Mouse (Mus musculus): ENCODE results near the gene Slc36a4.

Gene Slc36a4

DNA sequence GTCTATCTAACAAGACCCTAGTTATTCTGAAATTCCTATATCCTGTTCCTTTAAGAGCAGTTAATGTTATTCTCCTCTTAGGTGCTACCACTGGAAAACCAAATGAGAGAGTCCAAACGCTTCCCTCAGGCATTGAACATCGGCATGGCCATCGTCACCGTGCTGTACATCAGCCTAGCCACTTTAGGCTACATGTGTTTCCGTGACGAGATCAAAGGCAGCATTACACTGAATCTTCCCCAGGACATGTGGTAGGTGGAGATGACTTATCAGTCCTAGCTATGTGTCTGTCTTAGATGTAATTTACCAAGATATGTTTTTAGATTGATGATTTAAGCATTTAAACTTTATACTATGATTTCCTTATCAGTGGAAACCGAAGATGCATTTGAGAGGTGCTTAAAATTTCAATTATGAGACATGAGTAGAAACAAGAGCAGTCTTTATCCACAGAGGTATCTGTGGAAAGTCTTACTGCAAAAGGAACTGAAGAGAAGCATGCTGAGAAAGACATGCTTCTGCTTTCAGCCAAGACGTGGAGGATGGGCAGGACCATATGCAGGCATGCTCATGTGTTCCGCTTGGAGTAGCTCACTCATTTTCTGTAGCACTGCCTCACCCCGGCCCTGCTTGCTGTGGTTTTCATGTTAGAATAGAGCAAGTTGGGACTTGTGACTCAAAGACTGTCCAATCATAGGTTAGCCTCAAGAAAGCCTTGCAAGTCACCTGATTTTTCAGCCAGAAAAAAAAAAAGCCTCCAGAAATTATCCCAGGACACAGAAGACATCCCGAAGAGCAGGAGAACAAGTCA is 24.7 kb downstream of the Slc36a4 start:
- H3K4me1 ChIP-seq (replicated peaks; ENCODE audit: low read depth, low read length), result no peaks in the 10 kb centered on the region
- H3K9me3 ChIP-seq (ENCODE audit: low read length), result no peaks in the 10 kb centered on the region
- no peak for TF ChIP-seq POU5F1 (IDR thresholded peaks at IDR 0.05; ENCODE audit: borderline replicate concordance, low read length)
- no peak for TF ChIP-seq CTCF (conservative IDR thresholded peaks at IDR 0.05; ENCODE audit: low read length)
- no peak for TF ChIP-seq NANOG (IDR thresholded peaks at IDR 0.05; ENCODE audit: borderline replicate concordance, low read length)
- H3K36me3 ChIP-seq (ENCODE audit: insufficient read depth, low read length), result no peaks in the 10 kb centered on the region
- no peak overlapping the region for H3K4me3 ChIP-seq (replicated peaks; ENCODE audit: low read length)
- H3K27me3 ChIP-seq (ENCODE audit: insufficient read depth, low read length), result no peaks in the 10 kb centered on the region

DNA sequence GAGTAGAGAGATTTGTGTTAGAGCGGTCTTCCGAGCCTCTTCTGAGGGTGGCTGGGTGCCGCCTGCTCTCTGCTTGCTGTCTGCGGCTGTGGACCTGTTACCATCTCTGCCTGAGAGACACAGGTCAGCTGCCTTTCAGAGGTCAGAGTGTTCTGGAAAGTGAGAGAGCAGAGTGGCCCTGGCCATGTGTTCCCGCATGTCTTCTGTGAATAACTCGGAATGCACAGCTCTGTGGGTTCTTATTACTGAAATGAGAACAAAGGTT is 25.3 kb downstream of the Slc36a4 start:
- H3K4me1 ChIP-seq (replicated peaks; ENCODE audit: low read depth, low read length), result no peaks in the 10 kb centered on the region
- no peak overlapping the region for H3K4me3 ChIP-seq (replicated peaks; ENCODE audit: low read length)
- H3K27me3 ChIP-seq (ENCODE audit: insufficient read depth, low read length), result no peaks in the 10 kb centered on the region
- no peaks in the 10 kb centered on the region for H3K36me3 ChIP-seq (ENCODE audit: insufficient read depth, low read length)
- TF ChIP-seq NANOG (IDR thresholded peaks at IDR 0.05; ENCODE audit: borderline replicate concordance, low read length), result no peak
- TF ChIP-seq CTCF (conservative IDR thresholded peaks at IDR 0.05; ENCODE audit: low read length), result no peak
- no peak for TF ChIP-seq POU5F1 (IDR thresholded peaks at IDR 0.05; ENCODE audit: borderline replicate concordance, low read length)
- H3K9me3 ChIP-seq (ENCODE audit: low read length), result no peaks in the 10 kb centered on the region

DNA sequence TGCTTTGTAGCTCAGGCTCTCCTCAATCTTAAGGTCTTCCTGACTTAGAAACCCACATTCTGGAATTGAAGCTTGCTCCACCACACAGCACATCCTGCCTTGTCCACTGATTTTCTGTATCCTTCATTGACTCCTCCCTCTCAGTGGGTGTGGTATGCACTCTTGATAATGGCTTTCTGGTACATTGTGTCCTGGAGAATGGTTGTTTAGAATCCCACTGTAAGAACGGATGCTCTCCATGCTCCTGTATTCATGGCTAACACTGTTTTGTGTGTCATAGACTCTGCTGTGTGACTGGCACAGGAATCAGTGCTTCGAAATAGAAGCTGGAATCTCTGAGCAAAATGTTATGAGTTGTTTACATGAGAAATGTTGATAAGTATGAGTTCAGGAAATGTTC is 28.0 kb downstream of the Slc36a4 start:
- no peak for TF ChIP-seq CTCF (conservative IDR thresholded peaks at IDR 0.05; ENCODE audit: low read length)
- Histone ChIP-seq H3K27me3 (ENCODE audit: insufficient read depth, low read length) (no peaks in the 10 kb centered on the region), H3K4me1 (replicated peaks; ENCODE audit: low read depth, low read length) (no peaks in the 10 kb centered on the region), H3K4me3 (replicated peaks; ENCODE audit: low read length) (no peak overlapping the region), H3K36me3 (ENCODE audit: insufficient read depth, low read length) (no peaks in the 10 kb centered on the region), H3K9me3 (ENCODE audit: low read length) (no peaks in the 10 kb centered on the region)

DNA sequence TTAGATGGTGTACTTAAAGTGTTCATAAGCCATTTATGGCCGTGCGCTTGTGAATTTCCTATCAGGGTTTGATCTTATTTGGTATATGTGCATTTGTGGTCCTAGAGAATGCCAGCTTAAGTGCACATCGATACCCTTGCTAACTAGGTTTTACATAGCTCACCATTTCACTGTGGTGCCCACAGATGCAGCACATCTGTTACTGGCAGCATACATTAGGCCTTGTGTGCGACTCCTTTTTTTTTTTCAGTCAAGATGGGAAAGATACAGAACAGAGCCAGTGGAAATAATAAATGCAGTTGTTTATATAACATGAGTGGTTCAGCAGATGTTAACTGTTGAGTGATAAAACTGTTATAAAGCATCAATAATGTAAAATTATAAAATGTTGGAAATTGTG is 31.9 kb downstream of the Slc36a4 start:
- H3K9me3 ChIP-seq (ENCODE audit: low read length), result no peaks in the 10 kb centered on the region
- no peak overlapping the region for H3K4me3 ChIP-seq (replicated peaks; ENCODE audit: low read length)
- no peaks in the 10 kb centered on the region for H3K27me3 ChIP-seq (ENCODE audit: insufficient read depth, low read length)
- TF ChIP-seq CTCF (conservative IDR thresholded peaks at IDR 0.05; ENCODE audit: low read length) (no peak), POU5F1 (IDR thresholded peaks at IDR 0.05; ENCODE audit: borderline replicate concordance, low read length) (no peak), NANOG (IDR thresholded peaks at IDR 0.05; ENCODE audit: borderline replicate concordance, low read length) (no peak)
- H3K4me1 ChIP-seq (replicated peaks; ENCODE audit: low read depth, low read length), result no peaks in the 10 kb centered on the region
- no peaks in the 10 kb centered on the region for H3K36me3 ChIP-seq (ENCODE audit: insufficient read depth, low read length)

DNA sequence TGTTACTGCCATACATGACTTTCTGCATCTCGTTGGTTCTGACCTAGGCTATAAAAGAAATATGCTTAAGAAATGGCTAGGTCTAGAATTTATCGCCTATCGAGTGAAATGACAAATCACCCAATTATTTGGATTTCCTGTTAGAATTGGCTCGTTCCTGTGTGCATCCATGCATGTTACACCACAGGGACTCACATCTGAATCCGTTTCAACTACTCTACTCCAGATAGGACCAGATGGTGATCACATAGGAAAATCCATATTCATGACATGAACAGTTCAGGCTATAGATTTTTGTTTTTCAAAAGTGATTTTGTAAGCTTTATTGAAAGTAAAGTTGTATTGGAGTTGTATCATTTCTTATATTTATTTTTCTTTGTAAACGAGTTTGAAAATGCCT is 32.4 kb downstream of the Slc36a4 start:
- TF ChIP-seq POU5F1 (IDR thresholded peaks at IDR 0.05; ENCODE audit: borderline replicate concordance, low read length) (no peak), CTCF (conservative IDR thresholded peaks at IDR 0.05; ENCODE audit: low read length) (no peak), NANOG (IDR thresholded peaks at IDR 0.05; ENCODE audit: borderline replicate concordance, low read length) (no peak)
- no peaks in the 10 kb centered on the region for H3K9me3 ChIP-seq (ENCODE audit: low read length)
- H3K4me1 ChIP-seq (replicated peaks; ENCODE audit: low read depth, low read length), result no peaks in the 10 kb centered on the region
- no peaks in the 10 kb centered on the region for H3K36me3 ChIP-seq (ENCODE audit: insufficient read depth, low read length)
- no peaks in the 10 kb centered on the region for H3K27me3 ChIP-seq (ENCODE audit: insufficient read depth, low read length)
- no peak overlapping the region for H3K4me3 ChIP-seq (replicated peaks; ENCODE audit: low read length)

DNA sequence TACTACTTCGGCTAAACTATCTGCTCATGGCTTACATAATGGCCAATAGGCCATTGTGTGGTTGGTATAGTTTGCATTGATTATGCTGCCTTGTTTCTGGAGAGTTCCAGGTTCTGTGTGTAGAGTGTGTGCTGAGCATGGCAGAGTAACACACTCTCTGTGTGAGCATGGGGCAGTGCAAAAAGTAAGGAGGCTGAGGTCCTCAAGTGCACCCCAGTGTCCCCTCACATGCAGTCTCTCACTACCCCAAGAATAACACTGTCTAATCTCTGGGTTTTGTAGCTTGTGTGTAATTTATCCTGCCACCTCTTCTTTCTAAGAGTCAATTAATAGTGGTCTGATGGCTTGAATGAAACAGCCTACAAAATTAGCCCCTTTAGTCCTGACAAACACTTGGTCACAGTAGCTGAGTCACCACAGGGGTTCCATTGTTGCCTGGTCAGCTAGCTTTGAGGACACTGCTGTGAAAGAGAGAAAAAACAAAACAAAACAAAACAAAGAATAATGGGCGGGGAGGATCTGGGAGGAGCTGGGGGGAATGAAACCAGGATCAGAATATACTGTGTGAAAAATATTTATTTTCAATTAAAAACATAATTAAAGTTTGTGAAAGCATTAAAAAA is 36.6 kb downstream of the Slc36a4 start:
- Histone ChIP-seq H3K27me3 (ENCODE audit: insufficient read depth, low read length) (no peaks in the 10 kb centered on the region), H3K9me3 (ENCODE audit: low read length) (no peaks in the 10 kb centered on the region), H3K36me3 (ENCODE audit: insufficient read depth, low read length) (no peaks in the 10 kb centered on the region), H3K4me3 (replicated peaks; ENCODE audit: low read length) (no peak overlapping the region), H3K4me1 (replicated peaks; ENCODE audit: low read depth, low read length) (no peaks in the 10 kb centered on the region)
- no peak for TF ChIP-seq NANOG (IDR thresholded peaks at IDR 0.05; ENCODE audit: borderline replicate concordance, low read length)
- no peak for TF ChIP-seq CTCF (conservative IDR thresholded peaks at IDR 0.05; ENCODE audit: low read length)
- TF ChIP-seq POU5F1 (IDR thresholded peaks at IDR 0.05; ENCODE audit: borderline replicate concordance, low read length), result no peak

DNA sequence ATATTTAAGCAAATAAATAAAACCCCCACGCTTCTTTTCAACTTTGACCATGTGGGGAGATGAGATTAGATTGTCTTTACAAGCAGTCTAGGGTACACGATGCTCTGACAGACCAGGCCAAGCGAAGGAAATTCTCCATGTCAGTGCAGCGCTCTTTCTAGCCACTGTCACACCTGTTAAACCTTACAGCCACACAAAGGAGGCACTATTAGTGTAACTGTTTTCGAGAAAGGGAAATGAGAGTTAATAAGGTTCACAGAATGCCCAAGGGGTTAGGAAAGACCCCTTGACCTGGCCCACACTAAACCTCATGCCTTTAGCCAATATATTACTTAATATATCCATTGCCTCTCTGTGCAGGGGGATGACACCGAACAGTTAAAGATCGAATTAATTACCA is 37.1 kb downstream of the Slc36a4 start:
- Histone ChIP-seq H3K4me3 (replicated peaks; ENCODE audit: low read length) (no peak overlapping the region), H3K36me3 (ENCODE audit: insufficient read depth, low read length) (no peaks in the 10 kb centered on the region), H3K27me3 (ENCODE audit: insufficient read depth, low read length) (no peaks in the 10 kb centered on the region), H3K4me1 (replicated peaks; ENCODE audit: low read depth, low read length) (no peaks in the 10 kb centered on the region), H3K9me3 (ENCODE audit: low read length) (no peaks in the 10 kb centered on the region)
- TF ChIP-seq POU5F1 (IDR thresholded peaks at IDR 0.05; ENCODE audit: borderline replicate concordance, low read length), result no peak
- TF ChIP-seq CTCF (conservative IDR thresholded peaks at IDR 0.05; ENCODE audit: low read length), result no peak
- no peak for TF ChIP-seq NANOG (IDR thresholded peaks at IDR 0.05; ENCODE audit: borderline replicate concordance, low read length)

DNA sequence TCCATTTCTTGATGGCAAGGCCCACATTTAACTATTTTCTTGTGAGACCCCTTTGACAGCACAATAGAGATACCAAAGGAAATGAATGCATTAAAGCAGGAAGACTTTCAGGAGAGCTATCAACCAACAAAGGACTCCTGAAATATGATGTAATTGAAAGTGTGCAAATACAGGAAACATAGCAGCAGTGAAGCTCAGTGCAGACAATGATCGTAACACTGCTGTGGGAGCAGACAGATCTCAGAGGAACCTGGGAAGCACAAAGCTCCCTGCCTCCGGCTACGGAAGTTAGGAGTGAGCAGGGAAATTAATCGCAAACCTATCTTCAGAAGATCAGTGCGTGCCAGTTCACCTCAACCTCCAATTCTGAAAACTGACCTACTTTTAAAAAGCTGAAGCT is 38.8 kb downstream of the Slc36a4 start:
- Histone ChIP-seq H3K4me3 (replicated peaks; ENCODE audit: low read length) (no peak overlapping the region), H3K9me3 (ENCODE audit: low read length) (no peaks in the 10 kb centered on the region), H3K27me3 (ENCODE audit: insufficient read depth, low read length) (no peaks in the 10 kb centered on the region), H3K4me1 (replicated peaks; ENCODE audit: low read depth, low read length) (no peaks in the 10 kb centered on the region), H3K36me3 (ENCODE audit: insufficient read depth, low read length) (no peaks in the 10 kb centered on the region)
- no peak for TF ChIP-seq CTCF (conservative IDR thresholded peaks at IDR 0.05; ENCODE audit: low read length)
- no peak for TF ChIP-seq POU5F1 (IDR thresholded peaks at IDR 0.05; ENCODE audit: borderline replicate concordance, low read length)
- no peak for TF ChIP-seq NANOG (IDR thresholded peaks at IDR 0.05; ENCODE audit: borderline replicate concordance, low read length)

DNA sequence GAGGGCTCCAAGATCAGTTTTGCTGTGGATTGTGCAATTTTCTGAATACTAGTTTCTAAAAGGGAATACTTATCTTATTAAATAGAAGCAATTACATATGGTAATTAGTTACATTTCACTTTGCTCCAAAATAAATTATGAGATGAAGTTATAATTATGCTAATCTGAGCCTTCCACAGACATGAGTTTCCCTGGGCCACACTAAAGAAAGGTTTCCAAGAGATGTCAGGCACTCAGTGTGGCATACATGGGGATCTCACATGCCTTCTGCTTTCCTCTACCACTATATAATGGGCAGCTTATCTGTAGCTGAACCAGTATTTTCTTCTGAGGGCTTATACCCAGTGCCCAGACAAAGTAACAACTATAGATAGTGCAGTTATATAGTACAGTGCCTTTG is 49.8 kb downstream of the Slc36a4 start:
- no peaks in the 10 kb centered on the region for H3K4me1 ChIP-seq (replicated peaks; ENCODE audit: low read depth, low read length)
- H3K9me3 ChIP-seq (ENCODE audit: low read length), result no peaks in the 10 kb centered on the region
- H3K27me3 ChIP-seq (ENCODE audit: insufficient read depth, low read length), result no peaks in the 10 kb centered on the region
- no peak overlapping the region for H3K4me3 ChIP-seq (replicated peaks; ENCODE audit: low read length)
- no peaks in the 10 kb centered on the region for H3K36me3 ChIP-seq (ENCODE audit: insufficient read depth, low read length)
- TF ChIP-seq CTCF (conservative IDR thresholded peaks at IDR 0.05; ENCODE audit: low read length) (no peak), NANOG (IDR thresholded peaks at IDR 0.05; ENCODE audit: borderline replicate concordance, low read length) (no peak), POU5F1 (IDR thresholded peaks at IDR 0.05; ENCODE audit: borderline replicate concordance, low read length) (no peak)
